Mouse (Mus musculus) lung, embryonic 16.5 days (tissue): ENCODE results near the gene Scgb1c1. TPM values are rescaled to one million over a fixed set of nuclear protein-coding genes. Genes with fewer than 3 reads are reported as not detected.

Experiments used
- ATAC-seq: fragments of 200-750 bp; cut with Nextera tagmentation; 2 replicates; pipeline ENCODE4 v1.8.0; 2017; ENCODE audit warnings: low read depth, mild to moderate bottlenecking, moderate library complexity
- H3K27ac ChIP-seq: fragments of 300-500 bp; sonication (generic); 2 replicates; pipeline ENCODE4 v1.5.1; 2014; ENCODE audit warnings: mild to moderate bottlenecking, control low read depth, low read length
- H3K27me3 ChIP-seq: fragments of 300-500 bp; sonication (generic); 2 replicates; pipeline ENCODE4 v1.6.1; 2014; ENCODE audit warnings: low read depth, low read length, mixed read lengths; ENCODE audit not compliant: control insufficient read depth, insufficient read depth
- H3K36me3 ChIP-seq: fragments of 300-500 bp; sonication (generic); 2 replicates; pipeline ENCODE4 v1.6.1; 2014; ENCODE audit warnings: low read length; ENCODE audit not compliant: control insufficient read depth, insufficient read depth
- H3K4me1 ChIP-seq: fragments of 300-500 bp; sonication (generic); replicated peaks from 2 replicates; pipeline ENCODE4 v1.6.1; 2014; ENCODE audit warnings: low read length, mixed read lengths; ENCODE audit not compliant: control insufficient read depth, insufficient read depth
- H3K4me2 ChIP-seq: fragments of 300-500 bp; sonication (generic); 2 replicates; pipeline ENCODE4 v1.6.1; 2014; ENCODE audit warnings: low read depth, low read length, control low read depth
- H3K4me3 ChIP-seq: fragments of 300-500 bp; sonication (generic); 2 replicates; pipeline ENCODE4 v1.5.1; 2014; ENCODE audit warnings: mild to moderate bottlenecking, low read length, control low read depth
- H3K9ac ChIP-seq: fragments of 300-500 bp; sonication (generic); 2 replicates; pipeline ENCODE4 v1.6.1; 2014; ENCODE audit warnings: low read length, control low read depth
- H3K9me3 ChIP-seq: fragments of 300-500 bp; sonication (generic); 2 replicates; pipeline ENCODE4 v1.6.1; 2016; ENCODE audit warnings: low read length; ENCODE audit not compliant: control insufficient read depth
- WGBS: fragments of 180-500 bp; shearing (Covaris S2); extraction: QIAGEN DNeasy Blood & Tissue Kit; methylation state at CpG from one replicate; pipeline ENCODE4 v1.1.7; 2014; 5-methylcytosine and 5-hydroxymethylcytosine counted together
- polyA plus RNA-seq: library from polyadenylated mRNA; unstranded; fragments of >200 nt; fragmentation: Nextera tagmentation; extraction: Ambion mirVana; gene quantifications from 2 replicates; pipeline ENCODE4 v1.2.1, GENCODE M21; 2015

Gene Scgb1c1
- polyA plus RNA-seq, 1 experiment from 2014 or later: 0.39 TPM

GRCm38 (mm10) chr7:140859997-140860396 lies 14.7 kb downstream of the Scgb1c1 start:
- Histone ChIP-seq H3K4me2 (no peak overlapping the region), H3K9ac (no peak overlapping the region), H3K27me3 (no peaks in the 10 kb centered on the region), H3K27ac (no peak overlapping the region), H3K36me3 (peaks cover 19% of the 10 kb centered on the region), H3K9me3 (no peaks in the 10 kb centered on the region), H3K4me3 (no peak overlapping the region), H3K4me1 (peaks cover 15% of the 10 kb centered on the region)
- 71% methylated on average over 6 of the region's 6 CpGs for WGBS
- no peak for ATAC-seq

- Histone ChIP-seq H3K9me3 (no peaks in the 10 kb centered on the region), H3K4me3 (no peak overlapping the region), H3K9ac (no peak overlapping the region), H3K4me1 (peaks cover 10% of the 10 kb centered on the region), H3K27me3 (no peaks in the 10 kb centered on the region), H3K27ac (no peak overlapping the region), H3K36me3 (peaks cover 19% of the 10 kb centered on the region), H3K4me2 (no peak overlapping the region)
- no peak for ATAC-seq
- WGBS: 87% methylated on average over 5 of the region's 5 CpGs
Measured at GRCm38 (mm10) chr7:140860728-140861127, 15.4 kb downstream of the Scgb1c1 start.

GRCm38 (mm10) chr7:140864761-140865160 lies 19.4 kb downstream of the Scgb1c1 start:
- Histone ChIP-seq H3K9ac (no peak overlapping the region), H3K4me2 (no peak overlapping the region), H3K36me3 (peaks cover 18% of the 10 kb centered on the region), H3K4me3 (no peak overlapping the region), H3K4me1 (no peaks in the 10 kb centered on the region), H3K27me3 (no peaks in the 10 kb centered on the region), H3K9me3 (no peaks in the 10 kb centered on the region), H3K27ac (no peak overlapping the region)
- WGBS: 82% methylated on average over 12 of the region's 12 CpGs
- no peak for ATAC-seq

GRCm38 (mm10) chr7:140874224-140874623 lies 28.9 kb downstream of the Scgb1c1 start:
- H3K4me3 ChIP-seq: no peak overlapping the region
- no peak overlapping the region for H3K27ac ChIP-seq
- no peaks in the 10 kb centered on the region for H3K9me3 ChIP-seq
- no peak overlapping the region for H3K9ac ChIP-seq
- no peak for ATAC-seq
- H3K4me1 ChIP-seq: no peaks in the 10 kb centered on the region
- no peak overlapping the region for H3K4me2 ChIP-seq
- 83% methylated on average over 4 of the region's 4 CpGs for WGBS
- H3K36me3 ChIP-seq: no peaks in the 10 kb centered on the region
- no peaks in the 10 kb centered on the region for H3K27me3 ChIP-seq

GRCm38 (mm10) chr7:140877364-140877763 lies 32.0 kb downstream of the Scgb1c1 start:
- Histone ChIP-seq H3K9ac (no peak overlapping the region), H3K4me2 (no peak overlapping the region), H3K4me1 (peaks cover 3% of the 10 kb centered on the region), H3K36me3 (no peaks in the 10 kb centered on the region), H3K27me3 (no peaks in the 10 kb centered on the region), H3K4me3 (no peak overlapping the region), H3K27ac (no peak overlapping the region), H3K9me3 (no peaks in the 10 kb centered on the region)
- 76% methylated on average over 6 of the region's 6 CpGs for WGBS
- ATAC-seq: no peak

- Histone ChIP-seq H3K4me2 (no peak overlapping the region), H3K9ac (no peak overlapping the region)
- WGBS: 82% methylated on average over 7 of the region's 7 CpGs
Measured at GRCm38 (mm10) chr7:140879355-140879754, 34.0 kb downstream of the Scgb1c1 start.

GRCm38 (mm10) chr7:140880419-140880818 lies 35.1 kb downstream of the Scgb1c1 start:
- ATAC-seq: no peak

More at GRCm38 (mm10) chr7:140879355-140879754, 34.0 kb downstream of the Scgb1c1 start:
- no peaks in the 10 kb centered on the region for H3K27me3 ChIP-seq
- H3K4me3 ChIP-seq: no peak overlapping the region
- H3K27ac ChIP-seq: no peak overlapping the region
- H3K4me1 ChIP-seq: peaks cover 8% of the 10 kb centered on the region
- H3K9me3 ChIP-seq: no peaks in the 10 kb centered on the region
- no peak for ATAC-seq
- no peaks in the 10 kb centered on the region for H3K36me3 ChIP-seq

GRCm38 (mm10) chr7:140880865-140881515 lies 35.6 kb downstream of the Scgb1c1 start:
- Histone ChIP-seq H3K4me1 (peaks cover 8% of the 10 kb centered on the region), H3K9me3 (no peaks in the 10 kb centered on the region), H3K4me2 (peak overlapping the region; percentile 85), H3K27me3 (no peaks in the 10 kb centered on the region), H3K4me3 (peak overlapping the region; percentile 98), H3K36me3 (no peaks in the 10 kb centered on the region), H3K9ac (peak overlapping the region; percentile 82), H3K27ac (no peak overlapping the region)
- no peak for ATAC-seq
- 15% methylated on average over 8 of the region's 8 CpGs for WGBS

More at GRCm38 (mm10) chr7:140880419-140880818, 35.1 kb downstream of the Scgb1c1 start:
- 82% methylated on average over 3 of the region's 3 CpGs for WGBS
- Histone ChIP-seq H3K4me1 (peaks cover 8% of the 10 kb centered on the region), H3K9me3 (no peaks in the 10 kb centered on the region), H3K9ac (no peak overlapping the region), H3K27me3 (no peaks in the 10 kb centered on the region), H3K4me2 (peak overlapping the region; percentile 85; the same call in 1 of the 2 replicates), H3K36me3 (no peaks in the 10 kb centered on the region), H3K4me3 (no peak overlapping the region), H3K27ac (no peak overlapping the region)

GRCm38 (mm10) chr7:140881696-140882468 lies 36.5 kb downstream of the Scgb1c1 start, which contains the start of the genes Psmd13 and Sirt3:
Gene Psmd13 (plus strand): TSS chr7:140881968.
Gene Sirt3 (minus strand): TSS chr7:140882309.
- Histone ChIP-seq H3K4me1 (peaks cover 8% of the 10 kb centered on the region), H3K9me3 (no peaks in the 10 kb centered on the region), H3K4me2 (peak within 1 kb of the TSS; percentile 85), H3K27me3 (no peaks in the 10 kb centered on the region), H3K9ac (peak within 1 kb of the TSS; percentile 82), H3K27ac (peak within 1 kb of the TSS; percentile 96), H3K36me3 (peaks cover 5% of the 10 kb centered on the region; the same call in 1 of the 2 replicates), H3K4me3 (peak within 1 kb of the TSS; percentile 98)
- ATAC-seq: peak; percentile 98
- WGBS: under 1% methylated on average over 57 of the region's 59 CpGs
